ENCODE assay signal across 8 mouse cellular contexts in the genomic region with DNA sequence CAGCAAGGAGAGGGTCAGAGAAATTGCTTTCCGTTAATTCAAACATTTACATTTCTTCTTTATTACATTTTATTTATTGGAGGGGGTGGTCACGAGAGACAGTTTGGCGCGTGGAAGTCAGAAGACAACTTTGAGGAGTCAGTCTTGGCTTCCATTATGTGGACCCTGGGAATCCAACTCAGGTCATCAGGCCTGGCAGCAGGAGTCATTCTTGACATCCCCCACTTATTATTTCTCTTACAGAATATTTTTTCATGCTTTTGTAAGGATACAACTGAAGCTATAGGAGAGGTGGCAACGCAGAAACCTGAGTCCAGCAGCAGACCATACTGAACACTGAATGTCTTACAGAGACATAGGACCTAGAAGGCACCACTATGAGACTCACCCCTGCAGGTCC. TPM values are rescaled to one million over a fixed set of nuclear protein-coding genes. Genes with fewer than 3 reads are reported as not detected.
A peak's percentile ranks its signal among the peaks of the same experiment; 100 is the strongest.
DNase-seq lines count a peak whose midpoint lies in the region; ATAC-seq lines count a peak whose summit lies in the region.

No protein-coding gene starts in this region.

- DNase-seq in heart, adult 9 months (ENCODE audit: low spot score in 2 of 2) = no peak
- no peak for DNase-seq in midbrain, embryonic 10.5 days (ENCODE audit: low spot score)
- no peak for DNase-seq in urinary bladder, postnatal 14 days (ENCODE audit: low spot score)
- no peak for DNase-seq in right cerebral cortex, adult 2 months (ENCODE audit: low spot score in 2 of 2)
- no peak for DNase-seq in spleen, adult 12 weeks (ENCODE audit: low spot score)

- WGBS in heart, embryonic 12.5 days = 76% methylated on average over 5 of the region's 5 CpGs
- 72% methylated on average over 5 of the region's 5 CpGs for WGBS in midbrain, embryonic 10.5 days
- 81% methylated on average over 5 of the region's 5 CpGs for WGBS in midbrain, embryonic 16.5 days
- 72% methylated on average over 5 of the region's 5 CpGs for WGBS in liver, embryonic 12.5 days (ENCODE audit: insufficient replicate concordance)

- no peaks in the 10 kb centered on the region; the same call in 1 of the 2 replicates for H3K9me3 ChIP-seq in heart, embryonic 12.5 days (replicated peaks)
- no peaks in the 10 kb centered on the region; the same call in 1 of the 2 replicates for H3K9me3 ChIP-seq in midbrain, embryonic 10.5 days (replicated peaks)
- H3K9me3 ChIP-seq in midbrain, embryonic 16.5 days (replicated peaks; ENCODE audit: control insufficient read depth, low read length, poor library complexity, severe bottlenecking) = no peaks in the 10 kb centered on the region
- 0 out of 2 replicates have a peak, but pooled peaks cover 3% of the 10 kb centered on the region for H3K9me3 ChIP-seq in liver, embryonic 12.5 days (replicated peaks)

- H3K36me3 ChIP-seq in heart, embryonic 12.5 days = 0 out of 2 replicates have a peak, but pooled peaks cover 4% of the 10 kb centered on the region
- no peaks in the 10 kb centered on the region for H3K36me3 ChIP-seq in midbrain, embryonic 10.5 days
- no peaks in the 10 kb centered on the region for H3K36me3 ChIP-seq in midbrain, embryonic 16.5 days (ENCODE audit: control insufficient read depth, insufficient read depth, low read length)
- H3K36me3 ChIP-seq in liver, embryonic 12.5 days = peaks cover 3% of the 10 kb centered on the region; the same call in 1 of the 2 replicates

- H3K9ac ChIP-seq in heart, embryonic 12.5 days = no peak overlapping the region
- H3K9ac ChIP-seq in midbrain, embryonic 16.5 days (ENCODE audit: low read depth, low read length) = no peak overlapping the region
- peak overlapping the region; percentile 83; the same call in 1 of the 2 replicates for H3K9ac ChIP-seq in liver, embryonic 12.5 days

- H3K27me3 ChIP-seq in heart, embryonic 12.5 days (replicated peaks) = 0 out of 2 replicates have a peak, but pooled peaks cover 4% of the 10 kb centered on the region
- H3K27me3 ChIP-seq in midbrain, embryonic 10.5 days (ENCODE audit: low read depth, poor library complexity, severe bottlenecking) = peaks cover 35% of the 10 kb centered on the region
- no peaks in the 10 kb centered on the region for H3K27me3 ChIP-seq in midbrain, embryonic 16.5 days (ENCODE audit: control insufficient read depth, insufficient read depth, low read depth, low read length)
- no peaks in the 10 kb centered on the region for H3K27me3 ChIP-seq in liver, embryonic 12.5 days (replicated peaks)

- no peak overlapping the region for H3K27ac ChIP-seq in heart, embryonic 12.5 days (ENCODE audit: poor library complexity, severe bottlenecking)
- H3K27ac ChIP-seq in midbrain, embryonic 10.5 days (replicated peaks) = no peak overlapping the region
- no peak overlapping the region for H3K27ac ChIP-seq in midbrain, embryonic 16.5 days (ENCODE audit: low read length)
- H3K27ac ChIP-seq in liver, embryonic 12.5 days = no peak overlapping the region

- no peak overlapping the region for H3K4me3 ChIP-seq in heart, embryonic 12.5 days
- H3K4me3 ChIP-seq in midbrain, embryonic 10.5 days = peak overlapping the region; percentile 66
- H3K4me3 ChIP-seq in midbrain, embryonic 16.5 days (ENCODE audit: low read depth, low read length) = no peak overlapping the region
- H3K4me3 ChIP-seq in liver, embryonic 12.5 days = no peak overlapping the region

- ATAC-seq in heart, embryonic 12.5 days (ENCODE audit: insufficient number of reproducible peaks, low FRiP score) = no peak
- ATAC-seq in midbrain, embryonic 16.5 days = no peak
- no peak for ATAC-seq in liver, embryonic 12.5 days

- peaks cover 18% of the 10 kb centered on the region; the same call in 1 of the 2 replicates for H3K4me1 ChIP-seq in heart, embryonic 12.5 days (replicated peaks)
- H3K4me1 ChIP-seq in midbrain, embryonic 10.5 days = peaks cover 34% of the 10 kb centered on the region
- peaks cover 17% of the 10 kb centered on the region for H3K4me1 ChIP-seq in midbrain, embryonic 16.5 days (ENCODE audit: control insufficient read depth, insufficient read depth, low read length)
- H3K4me1 ChIP-seq in liver, embryonic 12.5 days = peaks cover 49% of the 10 kb centered on the region

- peak overlapping the region; percentile 98; the same call in 1 of the 2 replicates for H3K4me2 ChIP-seq in heart, embryonic 12.5 days
- no peak overlapping the region for H3K4me2 ChIP-seq in midbrain, embryonic 16.5 days (ENCODE audit: low read length)
- peak overlapping the region; percentile 92 for H3K4me2 ChIP-seq in liver, embryonic 12.5 days

RNA-seq across cellular contexts. Expression of gene Tbc1d8, which starts 0.7 kb away (rescaled TPM):
- polyA plus RNA-seq in heart, embryonic 12.5 days (2016; fragmentation: Nextera tagmentation; extraction: Ambion mirVana) = 14.1 and 15.5 TPM in 2 replicates
- 5.9 TPM in 2 replicates for polyA plus RNA-seq in midbrain, embryonic 10.5 days (2016; fragmentation: Nextera tagmentation; extraction: Ambion mirVana)
- 11.7 and 12.6 TPM in 2 replicates for polyA plus RNA-seq in midbrain, embryonic 16.5 days (2015; fragmentation: Nextera tagmentation; extraction: Ambion mirVana)
- 4.9 and 5.0 TPM in 2 replicates for polyA plus RNA-seq in liver, embryonic 12.5 days (2016; fragmentation: Nextera tagmentation; extraction: Ambion mirVana)

RNA-seq across cellular contexts. Expression of gene Cnot11, which starts 55.5 kb away (rescaled TPM):
- 22.9 and 23.7 TPM in 2 replicates for polyA plus RNA-seq in heart, embryonic 12.5 days (2016; fragmentation: Nextera tagmentation; extraction: Ambion mirVana)
- 18.8 and 20.9 TPM in 2 replicates for polyA plus RNA-seq in midbrain, embryonic 10.5 days (2016; fragmentation: Nextera tagmentation; extraction: Ambion mirVana)
- 10.5 and 10.6 TPM in 2 replicates for polyA plus RNA-seq in midbrain, embryonic 16.5 days (2015; fragmentation: Nextera tagmentation; extraction: Ambion mirVana)
- 17.2 and 20.0 TPM in 2 replicates for polyA plus RNA-seq in liver, embryonic 12.5 days (2016; fragmentation: Nextera tagmentation; extraction: Ambion mirVana)
